Mouse (Mus musculus) neural tube, embryonic 11.5 days (tissue): Measurements from ENCODE around the gene Arid1a. TPM values are rescaled to one million over a fixed set of nuclear protein-coding genes. Genes with fewer than 3 reads are reported as not detected.

Source experiments
- microRNA-seq: library from miRNA; unstranded; fragments of <30 nt; microRNA quantifications from one replicate; pipeline ENCODE4, GENCODE M21; 2016
- polyA plus RNA-seq: library from polyadenylated mRNA; unstranded; fragments of >200 nt; fragmentation: Nextera tagmentation; extraction: Ambion mirVana; gene quantifications from 2 replicates; pipeline ENCODE4 v1.2.1, GENCODE M21; 2014

Arid1a gene
- polyA plus RNA-seq, 1 experiment from 2014 or later, result 42.5 TPM

Small RNA genes within 50 kb of the gene (microRNA-seq; reads per million reads assigned to microRNA genes)
- gene Mir7227, result 0.78 reads per million

Other genes with a start within 250 kb of the Arid1a start
- gene Kdf1, start 237.8 kb downstream of the Arid1a start, polyA plus RNA-seq, result 1.4 and 2.1 TPM in 2 replicates
- 301 and 305 TPM in 2 replicates for gene Nudc, start 210.8 kb downstream of the Arid1a start, polyA plus RNA-seq
- gene Nr0b2, start 203.4 kb downstream of the Arid1a start, polyA plus RNA-seq, result not detected in 2 replicates
- 8.5 and 10.7 TPM in 2 replicates for gene Gpatch3, start 182.0 kb downstream of the Arid1a start, polyA plus RNA-seq
- gene Gpn2, start 172.4 kb downstream of the Arid1a start, polyA plus RNA-seq, result 24.6 and 31.9 TPM in 2 replicates
- 18.6 and 19.3 TPM in 2 replicates for gene Sfn, start 154.6 kb downstream of the Arid1a start, polyA plus RNA-seq
- gene Zdhhc18, start 106.6 kb downstream of the Arid1a start, polyA plus RNA-seq, result 3.5 and 5.5 TPM in 2 replicates
- gene Pigv, start 84.1 kb downstream of the Arid1a start, polyA plus RNA-seq, result 9.2 and 11.9 TPM in 2 replicates
- gene Rps6ka1, start 131.0 kb upstream of the Arid1a start, polyA plus RNA-seq, result 30.0 and 33.5 TPM in 2 replicates
- gene Hmgn2, start 211.9 kb upstream of the Arid1a start, polyA plus RNA-seq, result 2,917 and 3,166 TPM in 2 replicates
- 40.6 and 42.1 TPM in 2 replicates for gene Dhdds, start 244.1 kb upstream of the Arid1a start, polyA plus RNA-seq